Mouse (Mus musculus) monocyte, adult 5-6 weeks (primary cell): Measurements from ENCODE around the gene Btg4. TPM values are rescaled to one million over a fixed set of nuclear protein-coding genes. Genes with fewer than 3 reads are reported as not detected.

ENCODE experiments used
- ATAC-seq: fragments of 153-309, 156-312 bp; replicated peaks from 2 replicates; pipeline ENCODE4 v1.8.0; 2017; ENCODE audit warnings: mild to moderate bottlenecking; ENCODE audit not compliant: low TSS enrichment, insufficient number of reproducible peaks, severe bottlenecking, poor library complexity, low FRiP score
- total RNA-seq: library from RNA; stranded (forward); fragments of 200-1000, 200-491, 200-594 nt; gene quantifications from 3 replicates; pipeline ENCODE4 v1.2.3, GENCODE M21; 2017

Btg4 gene
- total RNA-seq = 0.78 TPM in 1 of 3 replicates, not detected in the others

DNA sequence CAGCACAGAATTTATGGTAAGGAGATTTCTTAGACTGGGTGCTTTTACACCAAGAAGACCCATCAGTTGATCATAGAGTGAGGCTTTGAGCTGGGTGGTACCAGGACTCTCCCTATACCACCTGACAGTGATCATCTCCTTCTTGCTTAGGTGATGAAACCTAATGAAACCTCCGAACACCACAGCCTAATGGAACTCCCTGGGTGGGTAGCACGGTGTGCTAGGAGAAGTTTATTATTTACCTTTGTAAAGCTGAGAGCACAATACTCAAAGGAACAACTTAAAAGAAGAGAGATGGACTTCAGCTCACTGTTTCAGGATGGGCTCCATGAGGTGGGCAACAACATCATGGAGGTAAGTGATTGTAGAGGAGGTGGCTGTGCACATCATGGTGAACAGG is at the start of gene Btg4:
Btg4 (plus strand) TSS at position 301 of the 400 bp plus-strand sequence.
- no peak for ATAC-seq

DNA sequence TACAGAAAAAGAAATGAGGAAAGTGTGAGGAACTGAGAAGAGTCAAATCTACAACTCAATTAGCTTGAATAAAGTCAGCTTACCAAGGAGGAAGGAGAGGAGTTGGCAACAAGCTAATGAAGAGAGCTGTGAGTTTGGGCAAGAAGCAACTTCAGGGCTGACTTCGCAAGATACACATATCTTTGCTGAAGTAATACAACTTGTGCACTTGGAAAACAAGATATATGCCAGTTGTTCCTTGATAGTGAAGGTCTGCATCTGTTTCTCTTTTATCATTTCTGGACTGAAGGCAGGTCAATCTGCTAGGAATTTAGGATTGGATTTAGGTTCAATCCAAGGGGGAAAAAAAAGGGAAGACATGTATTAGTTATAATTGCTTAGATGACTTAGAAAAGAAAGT is 47.1 kb upstream of the Btg4 start:
- ATAC-seq = no peak

DNA sequence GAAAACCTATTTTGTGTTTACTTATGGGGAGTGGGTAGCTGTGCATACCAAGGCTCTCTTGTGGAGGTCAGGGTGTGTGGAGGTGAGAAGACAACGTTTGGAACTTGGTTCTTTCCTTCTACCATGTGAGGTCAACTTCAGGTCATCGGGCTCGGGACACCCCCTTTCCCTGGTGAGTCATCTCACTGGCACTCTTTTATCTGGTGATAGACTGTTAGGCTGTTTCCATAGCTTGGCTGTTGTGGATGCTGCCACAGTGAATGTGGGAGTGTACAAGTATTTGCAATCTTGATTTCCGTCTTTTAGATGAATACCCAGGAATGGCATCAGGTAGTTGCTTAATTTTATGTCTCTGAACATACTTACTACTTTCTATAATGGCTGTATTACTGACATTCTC is 45.0 kb upstream of the Btg4 start:
- ATAC-seq = no peak

DNA sequence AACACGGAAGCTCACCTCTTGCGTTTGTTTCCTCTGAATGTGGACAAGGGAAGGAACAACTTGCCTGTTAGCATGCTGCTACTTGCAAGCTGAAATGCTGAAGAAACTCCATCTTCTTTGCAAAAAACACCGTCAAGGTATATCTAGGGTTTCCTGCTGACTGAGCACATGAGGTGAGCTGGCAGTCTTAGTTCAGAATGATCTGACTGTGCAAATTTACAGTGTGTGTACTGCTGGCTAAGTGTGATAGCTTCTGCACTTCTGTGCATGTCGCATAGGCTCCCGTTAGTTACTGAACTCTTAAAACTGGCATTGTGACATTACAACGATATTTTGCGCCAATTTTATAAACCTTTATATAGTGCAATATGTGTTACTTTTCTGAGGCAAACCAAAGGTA is 41.0 kb upstream of the Btg4 start:
- ATAC-seq = no peak

DNA sequence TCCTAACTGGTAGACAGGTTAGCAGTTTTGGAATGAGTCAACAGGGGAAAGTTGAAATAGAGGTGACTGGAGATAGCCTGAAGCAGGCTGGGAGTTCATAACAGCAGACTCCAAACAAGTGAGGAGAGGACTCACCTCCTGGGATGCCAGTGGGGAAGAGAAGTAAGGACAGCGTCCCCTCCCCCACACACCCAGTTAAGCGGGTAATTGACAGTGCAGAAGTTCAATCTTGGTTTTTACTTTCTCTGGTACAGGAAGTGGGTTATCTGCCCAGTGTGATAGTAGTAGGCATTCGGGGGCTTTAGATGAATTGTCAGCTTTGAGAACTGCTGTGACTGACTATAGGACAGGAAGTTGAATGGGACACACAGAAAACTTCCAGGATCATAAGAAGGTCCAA is 40.4 kb upstream of the Btg4 start:
- no peak for ATAC-seq

DNA sequence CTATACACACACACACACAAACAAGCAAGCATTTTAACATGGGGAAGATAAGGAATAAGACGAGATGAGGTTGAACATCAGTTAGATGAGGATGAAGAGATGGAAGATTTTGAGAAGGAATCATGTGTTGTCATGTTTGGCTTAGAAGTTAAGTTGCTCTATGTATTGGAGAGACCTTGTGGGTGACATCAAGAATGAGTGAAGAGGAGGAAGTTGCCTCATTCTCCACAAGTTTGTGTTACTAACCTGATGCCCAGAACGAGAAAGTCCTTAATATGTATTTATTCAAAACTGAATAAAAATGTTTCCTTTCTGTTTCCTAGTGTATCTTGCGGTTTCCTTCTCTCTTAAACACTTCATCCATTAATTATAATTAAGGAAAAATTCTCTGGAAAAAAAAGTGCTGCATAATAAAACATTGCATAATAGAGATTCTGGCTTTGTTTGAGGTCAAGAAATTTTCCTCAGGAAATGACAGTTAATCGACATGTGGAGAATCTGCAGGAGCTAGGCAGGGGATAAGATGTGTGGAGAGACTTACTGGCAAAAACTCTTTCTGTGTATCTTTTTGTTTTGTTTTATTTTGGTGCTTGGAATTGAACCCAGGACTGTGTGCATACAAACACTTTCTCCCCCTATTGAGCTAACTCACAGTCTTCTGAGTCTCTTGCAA is 39.4 kb upstream of the Btg4 start:
- ATAC-seq = no peak

DNA sequence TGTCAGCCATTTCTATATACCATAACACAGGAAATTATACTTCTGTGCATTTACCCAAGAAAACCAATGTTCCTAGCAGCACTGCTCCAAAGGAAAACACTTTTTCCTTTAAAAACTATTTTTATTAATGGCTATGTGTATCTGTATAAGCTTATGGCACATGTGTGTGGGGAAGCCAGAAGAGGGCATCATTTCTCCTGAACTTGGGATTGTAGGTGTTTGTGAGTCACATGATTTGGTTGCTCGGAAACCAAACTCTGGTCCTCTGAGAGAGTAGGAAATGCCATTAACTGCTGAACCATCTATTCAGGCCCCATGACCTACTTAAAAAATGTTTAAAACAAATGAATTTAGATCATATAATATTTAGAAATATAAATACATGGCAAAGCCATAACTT is 33.7 kb upstream of the Btg4 start:
- no peak for ATAC-seq

DNA sequence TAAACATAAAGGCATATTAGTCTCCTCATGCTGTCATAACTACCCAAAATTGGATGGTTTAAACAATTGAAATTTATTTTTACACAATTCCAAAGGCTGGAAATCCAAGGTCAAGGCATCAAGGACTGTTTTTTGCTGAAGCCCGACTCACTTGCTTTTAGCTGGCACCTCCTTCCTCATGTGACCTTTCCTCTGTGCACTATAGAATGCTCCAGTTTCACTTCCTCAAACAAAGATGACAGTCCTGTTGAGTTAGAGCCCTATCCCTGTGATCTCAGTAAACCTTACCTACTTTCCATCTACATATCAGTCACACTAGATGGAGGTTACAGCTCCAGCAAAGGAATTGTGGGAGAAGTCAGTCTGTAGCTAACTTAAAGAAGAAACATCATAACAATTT is 30.6 kb upstream of the Btg4 start:
- peak; percentile 96 for ATAC-seq

DNA sequence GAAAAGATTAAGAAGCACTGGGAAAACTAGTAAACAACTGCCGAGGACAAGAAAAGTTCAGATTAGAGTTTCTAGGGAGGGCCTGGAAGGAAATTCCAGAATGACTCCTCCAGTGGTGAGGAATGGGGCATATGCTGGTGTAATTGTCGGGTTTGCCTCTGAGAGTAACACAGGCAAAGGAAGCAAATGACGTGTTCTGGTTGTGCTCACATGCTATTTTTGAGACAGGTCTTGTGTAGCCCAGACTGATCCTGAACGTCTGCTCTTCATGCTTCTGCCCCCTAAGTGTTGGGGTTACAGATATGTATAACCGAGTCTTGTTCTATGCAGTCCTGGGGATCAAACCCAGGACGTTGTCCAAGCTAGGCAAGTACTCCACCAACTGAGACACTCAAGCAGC is 29.1 kb upstream of the Btg4 start:
- ATAC-seq = no peak

DNA sequence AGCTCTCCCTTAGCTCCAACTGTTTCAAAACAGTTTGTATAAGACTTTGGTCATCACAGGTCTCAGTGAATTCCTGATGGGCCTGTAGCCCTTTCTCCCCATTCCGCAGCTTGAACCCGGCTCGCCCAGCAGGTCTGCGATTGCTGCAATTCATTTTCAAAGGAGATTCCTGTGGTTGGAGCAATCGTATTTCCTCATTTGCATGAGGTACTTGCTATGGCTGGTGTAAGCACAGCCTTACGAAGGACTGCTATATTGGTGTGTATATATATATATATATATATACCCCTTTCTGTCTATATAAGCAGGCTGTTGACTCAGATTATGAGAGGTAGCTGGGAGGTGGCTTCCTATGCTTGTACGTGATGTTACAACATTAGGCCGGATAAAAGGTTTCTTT is 28.4 kb upstream of the Btg4 start:
- ATAC-seq = 0 out of 2 replicates have a peak, but pooled peaks have one; percentile 20

DNA sequence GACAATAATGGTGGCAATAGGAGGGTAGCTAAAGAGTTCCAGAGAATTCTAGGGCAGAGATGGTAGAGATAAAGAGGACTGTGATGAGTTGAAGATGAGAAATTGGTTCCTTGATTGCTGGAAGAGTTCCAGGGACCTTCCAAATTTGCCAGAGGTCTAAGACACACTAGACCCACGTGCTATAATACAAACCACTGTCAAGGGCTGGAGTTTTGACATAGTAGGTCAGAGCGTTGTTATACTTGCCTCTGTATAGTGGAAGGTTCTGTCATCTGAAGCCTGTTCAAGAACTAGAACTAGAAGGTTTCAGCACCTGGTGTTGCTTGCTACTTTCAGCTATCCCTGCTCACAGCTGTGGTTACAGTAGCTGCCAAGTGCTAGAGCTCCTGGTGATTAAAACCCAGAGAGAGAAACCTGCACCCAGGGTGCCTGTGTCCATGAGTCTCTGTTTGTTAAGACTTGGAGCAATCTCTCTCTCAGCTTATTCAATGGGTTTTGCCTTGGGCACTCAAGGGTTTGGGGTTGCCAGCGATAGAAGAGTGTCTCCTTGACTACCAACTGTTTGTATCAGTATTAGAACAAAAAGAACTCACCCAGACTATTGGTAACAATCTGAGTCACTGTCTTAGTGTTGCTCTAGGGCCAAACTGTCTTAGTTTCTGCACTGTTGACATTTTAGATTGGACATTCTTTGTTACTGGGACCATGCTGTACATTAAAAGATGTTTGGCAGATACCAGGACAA is 27.7 kb upstream of the Btg4 start:
- no peak for ATAC-seq

DNA sequence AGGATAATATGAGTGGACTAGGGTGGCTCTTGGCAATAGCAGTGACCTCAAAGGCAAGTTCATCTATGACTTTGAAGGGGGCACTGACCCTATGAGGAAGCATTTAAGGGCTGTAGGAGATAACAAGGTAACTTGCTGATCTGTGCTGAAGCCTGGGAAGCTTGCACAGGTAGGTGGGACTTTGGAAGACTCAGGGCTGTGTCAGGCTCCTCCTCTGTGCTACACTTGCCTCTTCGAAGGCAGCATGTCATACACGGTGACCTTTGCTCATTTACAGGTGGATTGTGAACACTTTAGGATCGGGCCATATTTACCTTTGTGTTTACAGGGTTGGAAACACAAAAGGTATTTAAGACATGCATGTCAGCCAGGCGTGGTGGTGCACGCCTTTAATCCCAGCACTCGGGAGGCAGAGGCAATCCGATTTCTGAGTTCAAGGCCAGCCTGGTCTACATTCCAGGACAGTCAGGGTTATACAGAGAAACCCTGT is 19.2 kb upstream of the Btg4 start:
- no peak for ATAC-seq

DNA sequence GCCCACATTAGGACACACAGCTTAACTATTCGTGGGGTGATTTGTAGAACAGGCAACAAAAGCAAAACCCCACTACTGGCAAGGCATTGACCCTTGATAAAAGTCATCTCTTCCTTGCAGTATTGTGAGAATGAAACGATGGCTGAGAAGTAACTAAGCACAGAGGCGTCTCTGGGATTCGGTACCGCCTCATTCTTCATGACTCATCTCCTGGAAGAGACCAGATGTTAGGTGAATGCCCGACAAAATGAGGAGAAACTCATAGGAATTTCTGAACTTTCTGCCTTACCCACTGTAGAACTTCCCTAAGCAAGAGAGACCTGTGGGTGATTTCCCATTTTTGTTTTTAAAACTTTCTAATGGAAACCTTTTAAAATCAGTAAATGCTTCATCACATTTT is 18.6 kb upstream of the Btg4 start:
- ATAC-seq = no peak

DNA sequence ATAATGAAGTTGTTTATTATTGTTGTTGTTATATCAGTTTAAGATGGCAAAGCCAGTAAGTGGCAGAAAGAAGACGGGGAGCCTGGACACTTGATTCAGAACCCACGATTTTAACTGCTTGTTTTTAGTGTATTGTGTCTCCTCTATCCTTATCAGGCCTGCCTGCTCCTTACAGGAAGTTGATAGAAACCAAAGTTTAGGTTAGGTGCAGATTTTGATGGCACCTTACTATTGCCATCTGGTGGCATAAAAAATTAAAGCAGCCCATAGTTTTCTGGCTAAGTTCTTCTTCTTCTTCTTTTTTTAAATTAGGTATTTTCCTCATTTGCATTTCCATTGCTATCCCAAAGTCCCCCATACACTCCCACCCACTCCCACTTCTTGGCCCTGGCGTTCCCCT is 8.5 kb upstream of the Btg4 start:
- ATAC-seq = peak; percentile 59; the same call in 1 of the 2 replicates

DNA sequence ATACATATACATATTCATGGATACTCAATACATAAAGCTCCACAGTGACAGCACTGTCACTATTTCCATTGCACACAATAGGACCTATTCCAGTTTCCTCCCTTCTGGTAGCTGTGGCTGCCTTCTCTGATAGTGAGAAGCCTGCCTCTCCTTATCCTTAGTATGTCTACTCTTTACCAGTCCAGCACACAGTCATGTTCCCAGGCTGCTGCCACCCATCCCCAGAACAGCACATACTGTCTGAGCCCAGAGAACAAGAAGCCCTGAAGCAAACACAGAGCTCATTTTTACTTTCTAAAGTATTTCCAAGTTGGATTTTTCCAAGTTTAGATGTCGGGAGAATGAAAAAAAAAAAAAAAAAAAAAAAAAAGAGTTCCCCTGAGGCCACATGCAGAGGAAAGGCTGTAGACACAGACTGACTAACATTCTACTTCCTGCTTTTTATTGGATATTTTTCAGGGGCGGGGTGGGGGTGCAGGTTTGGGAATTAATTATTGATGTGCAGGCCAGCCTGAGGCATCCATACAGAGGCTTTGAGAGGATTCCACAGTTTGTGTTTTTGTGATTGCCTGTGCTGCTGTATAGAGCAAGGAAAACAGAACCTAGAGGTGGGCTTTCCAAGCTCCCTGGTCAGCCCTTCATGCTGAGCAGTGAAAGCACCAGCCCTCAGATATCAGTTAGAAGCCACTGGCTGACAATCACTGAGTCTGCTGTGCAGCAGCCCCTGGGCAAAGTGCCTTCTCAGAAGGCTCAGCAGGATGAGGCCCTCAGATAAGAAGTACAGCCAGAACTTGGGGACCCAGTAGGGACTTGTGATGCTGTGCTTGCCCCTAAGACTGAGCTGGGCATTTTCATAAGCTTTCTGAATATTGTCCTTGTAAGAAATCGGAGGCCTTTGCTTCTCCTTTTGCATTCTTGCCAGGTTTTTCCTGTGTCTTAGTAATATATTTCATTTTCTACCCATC is 4.1 kb upstream of the Btg4 start:
- ATAC-seq = no peak

DNA sequence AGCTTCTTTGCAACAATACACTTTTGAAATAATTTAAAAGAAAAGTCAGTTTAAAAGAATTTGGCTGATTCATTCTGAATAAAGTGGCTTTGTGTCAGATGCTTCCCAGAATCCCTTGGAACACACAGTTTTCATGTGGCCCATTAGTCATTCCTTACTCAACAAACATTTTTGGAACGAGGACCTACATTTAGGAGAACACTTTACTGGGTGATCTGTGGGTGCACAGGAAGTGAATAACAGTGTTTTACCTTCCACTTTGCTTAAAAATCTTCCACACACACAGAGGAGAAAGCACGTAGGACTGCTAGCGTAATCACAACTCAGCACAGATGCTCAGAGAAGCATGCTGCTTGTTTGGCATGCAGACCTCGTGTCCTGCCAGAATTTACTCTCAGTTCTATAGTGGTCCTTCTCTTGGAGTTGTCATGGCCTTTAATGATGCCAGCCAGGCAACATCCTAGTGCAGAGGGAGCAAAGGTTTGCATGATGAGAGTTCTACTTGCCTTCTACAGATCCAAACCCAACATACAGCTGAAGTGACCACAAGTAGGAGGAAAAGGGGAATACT is 1.7 kb upstream of the Btg4 start:
- ATAC-seq = no peak

DNA sequence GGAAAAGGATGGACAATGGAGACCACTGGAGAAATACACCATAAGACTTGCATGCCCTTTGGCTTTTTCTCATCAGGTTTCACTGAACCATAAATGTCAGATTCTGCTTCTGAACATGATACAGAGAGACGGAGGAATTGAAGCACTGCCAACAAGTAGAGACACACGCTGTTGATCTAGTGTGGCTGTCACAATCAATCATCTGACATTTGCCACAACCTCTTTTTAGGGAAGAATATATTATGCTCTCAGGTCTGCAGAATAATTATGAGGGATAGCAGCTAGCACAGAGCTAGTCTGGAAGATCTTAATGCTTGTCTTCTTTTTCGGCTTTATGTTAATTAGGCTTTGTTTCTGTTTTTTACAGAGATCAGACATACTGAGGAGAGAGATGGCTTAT is 7.5 kb downstream of the Btg4 start:
- ATAC-seq = no peak

DNA sequence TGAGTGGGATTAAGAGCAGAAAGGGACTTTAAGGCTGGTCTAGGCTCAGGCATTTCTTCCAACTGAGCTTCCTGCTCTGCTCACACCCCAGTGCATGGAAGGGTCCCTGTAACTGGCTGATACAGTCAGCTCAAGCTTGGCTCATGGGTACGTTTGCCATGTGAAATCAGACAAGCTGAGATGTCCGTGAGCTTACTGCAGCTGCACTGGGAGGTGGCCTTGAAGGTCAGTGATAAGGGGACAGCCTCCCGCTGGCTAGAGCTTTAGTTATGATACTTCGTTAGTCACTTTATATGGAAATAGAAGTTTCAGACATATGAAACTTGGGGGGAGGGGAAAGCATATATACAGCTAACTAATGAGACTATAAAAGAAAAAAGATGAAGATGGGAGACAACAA is 10.1 kb downstream of the Btg4 start:
- no peak for ATAC-seq

DNA sequence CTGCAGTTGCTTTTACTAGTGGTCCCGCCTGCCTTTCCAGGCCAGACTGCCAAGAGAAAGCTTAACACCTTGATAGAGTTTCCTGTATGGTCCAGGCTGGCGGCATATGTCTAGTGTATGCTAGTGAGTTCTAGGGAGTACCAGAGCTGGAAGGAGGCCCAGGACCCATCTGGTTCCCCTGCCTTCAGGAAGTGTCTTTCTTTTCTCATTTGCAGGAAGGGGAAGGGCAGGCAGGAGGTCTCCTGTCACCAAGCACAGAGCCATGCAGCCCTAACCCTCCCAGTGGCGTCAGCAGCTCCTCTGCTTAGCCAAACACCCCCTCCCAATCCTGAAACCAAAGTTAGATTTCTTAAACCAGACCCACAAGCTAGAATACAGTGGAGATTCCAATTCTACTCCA is 15.1 kb downstream of the Btg4 start:
- ATAC-seq = no peak
